Mouse (Mus musculus): ENCODE data around the gene Btbd35f27.
"Not testable (repeated sequence)": the region's sequence is repeated elsewhere in the genome, so short reads cannot be mapped to it uniquely, and the experiment has no call there.

Btbd35f27 gene

GRCm38 (mm10) chrX:4951835-4952234 is at the start of gene Btbd35f27:
TSS of gene Btbd35f27 (plus strand) at chrX:4952135.
- not testable (repeated sequence) for DNase-seq (ENCODE audit: low spot score)
